Mouse (Mus musculus) Muller cell, postnatal 12 days (primary cell): Measurements from ENCODE around the gene Dera.
"Not testable (repeated sequence)": the region's sequence is repeated elsewhere in the genome, so short reads cannot be mapped to it uniquely, and the experiment has no call there.

Source experiments
- DNase-seq: peaks from one replicate; pipeline ENCODE4 v3.0.0-alpha.2; 2015; ENCODE audit errors: inconsistent ontology term

The Dera gene

GRCm38 (mm10) chr6:137754056-137754856 lies at the start of gene Dera:
Gene Dera, plus strand, starts transcription at chr6:137754546.
- peak; percentile 81 for DNase-seq

- no peak for DNase-seq
Observed at GRCm38 (mm10) chr6:137706209-137706608, 48.1 kb upstream of the Dera start.

- not testable (repeated sequence) for DNase-seq
Observed at GRCm38 (mm10) chr6:137708726-137709405, 45.5 kb upstream of the Dera start.

GRCm38 (mm10) chr6:137710179-137711037 lies 43.9 kb upstream of the Dera start:
- no peak for DNase-seq

GRCm38 (mm10) chr6:137712654-137713309 lies 41.6 kb upstream of the Dera start:
- no peak for DNase-seq

- no peak for DNase-seq
Observed at GRCm38 (mm10) chr6:137713310-137713664, 41.1 kb upstream of the Dera start.

GRCm38 (mm10) chr6:137716802-137717201 lies 37.5 kb upstream of the Dera start:
- no peak for DNase-seq

GRCm38 (mm10) chr6:137722220-137722931 lies 32.0 kb upstream of the Dera start:
- no peak for DNase-seq

- peak; percentile 41 for DNase-seq
Observed at GRCm38 (mm10) chr6:137723898-137724297, 30.4 kb upstream of the Dera start.

- DNase-seq: no peak
Observed at GRCm38 (mm10) chr6:137734460-137734845, 19.9 kb upstream of the Dera start.

DNA sequence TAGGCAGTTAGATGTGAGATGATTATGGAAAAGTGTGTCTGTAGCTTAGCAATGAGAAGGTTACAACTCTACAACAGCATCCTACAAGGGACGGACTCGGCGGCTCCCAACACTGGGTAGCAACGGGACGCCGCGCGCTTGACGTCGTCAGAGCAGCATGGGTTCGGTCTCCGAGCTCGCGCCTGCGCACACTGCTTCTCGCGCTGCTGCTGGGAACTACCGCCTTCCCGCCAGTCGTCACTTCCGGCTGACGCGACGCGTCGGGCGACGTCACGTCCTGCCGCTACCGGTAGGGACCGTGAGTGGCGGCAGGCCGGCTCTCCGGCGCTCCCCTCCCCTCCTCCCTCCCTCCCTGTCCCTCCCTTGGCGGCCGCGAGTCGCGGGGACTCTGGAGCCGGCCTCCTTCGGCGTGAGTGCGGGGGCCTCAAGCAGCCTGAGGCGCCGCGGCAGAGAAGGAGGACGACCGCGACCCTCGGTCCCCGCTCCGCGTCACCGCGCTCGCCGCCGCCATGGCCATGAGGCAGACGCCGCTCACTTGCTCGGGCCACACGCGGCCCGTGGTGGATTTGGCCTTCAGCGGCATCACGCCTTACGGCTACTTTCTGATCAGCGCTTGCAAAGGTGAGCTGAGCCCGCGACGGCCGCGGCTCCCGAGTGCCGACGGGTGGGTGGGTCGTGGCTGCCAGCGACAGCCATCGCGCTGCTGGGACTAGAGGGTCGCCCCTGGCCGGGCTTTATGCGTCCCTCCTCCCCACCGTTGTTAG lies 19.3 kb upstream of the Dera start, which contains the start of gene Strap:
Gene Strap, plus strand, starts transcription at position 233 of the 764 bp plus-strand sequence.
- peak; percentile 96 for DNase-seq

DNA sequence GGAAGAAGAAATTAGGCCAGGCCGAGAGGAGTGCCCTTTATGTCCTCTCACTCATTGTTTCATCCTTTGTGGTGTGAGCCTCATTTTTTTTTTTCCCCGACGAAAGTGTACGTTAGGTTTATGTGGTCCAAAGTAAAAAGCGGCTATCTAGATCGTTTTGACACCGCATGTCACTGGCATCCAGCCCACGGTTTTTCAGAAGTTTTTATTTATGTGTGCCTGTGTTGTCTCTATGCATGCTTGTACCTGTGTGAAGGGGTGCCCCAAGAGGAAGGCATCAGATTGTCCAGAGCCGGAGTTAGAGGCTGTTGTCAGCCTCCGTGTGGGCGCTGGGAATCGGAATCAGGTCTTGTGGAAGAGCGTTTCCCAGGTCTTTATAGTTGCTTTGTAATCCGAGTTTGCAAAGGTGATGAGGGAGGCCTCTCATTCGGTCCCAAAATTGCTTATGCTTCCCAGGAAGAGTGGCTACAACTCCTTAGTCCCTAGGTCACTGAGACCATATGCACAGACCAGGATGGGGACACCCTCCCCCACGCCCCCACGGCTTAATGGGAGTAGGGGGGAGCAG lies 18.6 kb upstream of the Dera start:
- DNase-seq: no peak

GRCm38 (mm10) chr6:137740972-137741371 lies 13.4 kb upstream of the Dera start:
- DNase-seq: no peak

DNA sequence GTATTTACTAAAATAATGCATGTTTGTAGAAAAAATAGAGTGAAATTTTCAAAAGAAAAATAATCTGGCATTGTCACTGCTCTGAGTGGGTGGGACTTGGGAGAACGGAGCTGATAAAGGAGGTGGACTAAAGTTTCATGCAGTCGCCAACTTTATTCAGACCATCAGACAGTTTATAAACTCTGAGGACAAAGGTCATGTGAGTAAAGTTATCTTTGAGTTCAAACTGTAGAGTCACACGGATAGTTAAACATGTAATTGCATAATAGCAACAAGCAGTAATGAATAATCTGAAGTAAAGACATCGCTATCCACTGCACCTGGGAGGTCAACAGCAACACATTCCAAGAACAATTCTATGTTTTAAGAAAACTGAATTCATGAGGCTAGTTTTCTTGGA lies 9.6 kb upstream of the Dera start:
- no peak for DNase-seq

GRCm38 (mm10) chr6:137747174-137747928 lies 7.0 kb upstream of the Dera start:
- DNase-seq: no peak

DNA sequence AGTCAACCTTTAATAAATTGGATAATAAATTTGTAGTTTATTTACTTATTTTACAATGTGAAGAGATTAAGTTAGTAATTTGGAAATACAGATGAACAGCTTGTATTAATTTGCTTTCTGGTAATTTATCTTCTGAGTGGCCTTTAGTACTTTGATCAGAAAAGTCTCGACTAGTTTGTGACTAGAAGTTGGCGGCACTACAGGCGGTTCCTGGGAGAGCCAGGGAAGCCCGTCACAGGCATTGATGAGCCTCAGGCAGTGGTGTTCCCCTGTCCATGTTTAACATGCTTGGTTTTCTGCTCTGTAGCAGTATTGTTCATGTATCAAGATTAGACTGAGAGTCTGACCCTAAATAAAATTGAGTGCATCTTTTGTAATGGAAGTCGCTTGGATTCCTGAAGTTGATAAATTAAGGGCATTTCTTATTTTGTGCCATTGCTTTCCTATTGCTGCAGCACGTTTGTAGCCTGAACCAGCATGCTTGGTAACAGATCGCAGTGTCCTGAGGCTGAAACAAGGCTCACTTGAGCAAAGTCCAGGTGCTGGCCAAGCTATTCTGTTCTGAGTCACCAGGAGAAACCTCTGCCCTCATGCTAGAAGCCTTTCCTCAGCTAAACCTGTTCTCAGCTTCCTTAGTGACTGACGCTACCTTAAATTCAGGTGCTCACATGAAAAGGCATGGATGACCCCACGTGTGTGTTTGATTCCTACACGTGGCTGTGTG lies 2.6 kb upstream of the Dera start:
- no peak for DNase-seq

DNA sequence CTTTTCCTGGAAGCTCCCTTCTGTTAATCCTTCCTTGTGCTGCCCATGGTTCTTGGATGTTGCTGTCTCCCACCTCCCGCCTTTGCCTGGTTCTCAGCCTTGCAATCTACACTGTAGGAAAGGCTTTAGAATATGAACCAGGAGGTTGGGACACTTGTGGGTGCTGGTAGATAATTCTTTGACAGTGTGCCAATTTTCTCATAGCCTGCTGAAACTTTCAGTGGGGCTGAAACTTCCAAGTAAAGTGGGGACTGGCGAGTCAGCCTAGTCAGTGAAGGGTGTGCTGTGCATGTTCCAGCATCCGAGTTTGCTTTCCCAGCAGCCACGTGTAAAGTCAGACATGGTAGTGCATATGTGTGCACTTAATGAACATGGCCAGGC lies 2.1 kb upstream of the Dera start:
- no peak for DNase-seq

GRCm38 (mm10) chr6:137754857-137755232 lies 499 bp downstream of the Dera start:
- peak; percentile 19 for DNase-seq

- no peak for DNase-seq
Observed at GRCm38 (mm10) chr6:137756310-137756709, 2.0 kb downstream of the Dera start.
